Mouse (Mus musculus): Measurements from ENCODE around the gene Msi2.

The Msi2 gene

GRCm38 (mm10) chr11:88675526-88676353 is 42.6 kb downstream of the Msi2 start:
- no peak for DNase-seq

- DNase-seq: no peak
These were observed 44.2 kb downstream of the Msi2 start for GRCm38 (mm10) chr11:88674075-88674474.

- no peak for DNase-seq
These were observed 47.4 kb downstream of the Msi2 start for GRCm38 (mm10) chr11:88670925-88671324.

GRCm38 (mm10) chr11:88669106-88669505 is 49.2 kb downstream of the Msi2 start:
- no peak for DNase-seq

- no peak for DNase-seq
These were observed 50.0 kb downstream of the Msi2 start for GRCm38 (mm10) chr11:88668345-88668744.

- DNase-seq: no peak
These were observed 52.5 kb downstream of the Msi2 start for GRCm38 (mm10) chr11:88665799-88666198.

GRCm38 (mm10) chr11:88661444-88662180 is 56.7 kb downstream of the Msi2 start:
- no peak for DNase-seq

- no peak for DNase-seq
These were observed 57.9 kb downstream of the Msi2 start for GRCm38 (mm10) chr11:88660404-88660803.

GRCm38 (mm10) chr11:88658926-88659325 is 59.4 kb downstream of the Msi2 start:
- DNase-seq: no peak

- no peak for DNase-seq
These were observed 62.5 kb downstream of the Msi2 start for GRCm38 (mm10) chr11:88655786-88656185.

- no peak for DNase-seq
These were observed 63.1 kb downstream of the Msi2 start for GRCm38 (mm10) chr11:88655214-88655566.

GRCm38 (mm10) chr11:88654391-88655213 is 63.7 kb downstream of the Msi2 start:
- no peak for DNase-seq

- DNase-seq: peak; percentile 37
These were observed 68.0 kb downstream of the Msi2 start for GRCm38 (mm10) chr11:88650275-88650674.

GRCm38 (mm10) chr11:88649009-88649408 is 69.3 kb downstream of the Msi2 start:
- no peak for DNase-seq

GRCm38 (mm10) chr11:88648407-88648806 is 69.9 kb downstream of the Msi2 start:
- DNase-seq: no peak

GRCm38 (mm10) chr11:88646493-88646892 is 71.8 kb downstream of the Msi2 start:
- no peak for DNase-seq

GRCm38 (mm10) chr11:88645821-88646220 is 72.5 kb downstream of the Msi2 start:
- DNase-seq: no peak

GRCm38 (mm10) chr11:88644719-88645118 is 73.6 kb downstream of the Msi2 start:
- DNase-seq: no peak

- DNase-seq: no peak
These were observed 78.5 kb downstream of the Msi2 start for GRCm38 (mm10) chr11:88639862-88640261.

GRCm38 (mm10) chr11:88638936-88639542 is 79.3 kb downstream of the Msi2 start:
- DNase-seq: no peak

GRCm38 (mm10) chr11:88638254-88638653 is 80.1 kb downstream of the Msi2 start:
- no peak for DNase-seq

GRCm38 (mm10) chr11:88636934-88637333 is 81.4 kb downstream of the Msi2 start:
- no peak for DNase-seq

- DNase-seq: no peak
These were observed 82.0 kb downstream of the Msi2 start for GRCm38 (mm10) chr11:88636319-88636718.

Data from cerebellum, adult 8-10 months (tissue).